Mouse (Mus musculus) bone marrow macrophage, adult 2 months (primary cell): ENCODE measurements around the gene Megf6. TPM values are rescaled to one million over a fixed set of nuclear protein-coding genes. Genes with fewer than 3 reads are reported as not detected.
A peak's percentile ranks its signal among the peaks of the same experiment; 100 is the strongest.

Source experiments
- H3K27ac ChIP-seq: 2 replicates; pipeline ENCODE4 v1.5.1; 2012; ENCODE audit warnings: low read depth, low read length; ENCODE audit not compliant: insufficient read depth
- H3K4me1 ChIP-seq: 2 replicates; pipeline ENCODE4 v1.6.1; 2012; ENCODE audit warnings: low read length; ENCODE audit not compliant: control insufficient read depth, insufficient read depth
- H3K4me3 ChIP-seq: 2 replicates; pipeline ENCODE4 v1.5.1; 2012; ENCODE audit warnings: mild to moderate bottlenecking, low read length, moderate library complexity; ENCODE audit not compliant: insufficient read depth
- CTCF ChIP-seq: IDR thresholded peaks from 2 replicates; pipeline ENCODE4 v1.5.1; 2012; ENCODE audit warnings: low read depth, mild to moderate bottlenecking, low read length, moderate library complexity
- POLR2A ChIP-seq: IDR thresholded peaks from 2 replicates; pipeline ENCODE4 v1.6.1; 2012; ENCODE audit warnings: mild to moderate bottlenecking, low read depth, low read length, borderline replicate concordance
- polyA plus RNA-seq: library from polyadenylated mRNA; stranded (reverse); fragments of >200 nt; gene quantifications from 2 replicates; pipeline ENCODE4 v1.2.4, GENCODE M21; 2012; ENCODE audit not compliant: missing spikeins, insufficient read depth, insufficient read length

Gene Megf6
- polyA plus RNA-seq: not detected in 2 replicates

DNA sequence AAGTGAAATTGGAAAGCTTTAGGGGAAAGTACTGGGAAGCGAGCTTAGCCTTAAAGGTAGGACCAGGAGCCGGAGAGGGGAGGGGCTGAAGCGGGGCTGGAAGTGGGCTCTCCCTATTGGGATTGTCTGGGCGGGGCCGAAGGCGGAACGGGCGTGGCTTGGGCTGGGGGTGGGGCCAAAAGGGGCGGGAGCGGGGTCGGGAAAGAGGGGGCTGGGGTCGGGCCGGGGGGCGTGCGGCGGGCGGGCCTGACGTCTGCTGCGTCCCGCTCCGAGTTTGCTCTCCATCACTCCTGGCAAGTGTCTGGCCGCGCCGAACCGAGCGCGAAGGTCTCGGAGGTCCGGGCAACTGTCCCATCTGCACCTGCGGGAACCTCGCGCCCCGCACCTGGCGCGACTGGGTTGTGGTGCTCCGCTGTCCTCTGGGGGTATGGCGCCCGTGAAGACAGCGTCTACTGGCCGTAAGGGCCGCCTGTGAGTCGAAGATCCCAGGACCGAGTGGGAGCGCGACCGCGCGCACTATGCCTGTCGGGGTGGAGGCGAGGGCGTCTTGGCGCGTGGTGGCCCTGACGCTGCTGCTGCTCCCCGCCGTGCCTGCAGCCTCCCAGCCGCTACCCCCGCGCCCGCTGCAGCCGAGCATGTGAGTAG, at the start of gene Megf6:
Gene Megf6, plus strand, starts transcription at position 225 of the 645 bp plus-strand sequence.
- 0 out of 2 replicates have a peak within 1 kb of the TSS, but pooled peaks have one; percentile 15 for H3K4me3 ChIP-seq
- TF ChIP-seq POLR2A: no peak
- TF ChIP-seq CTCF: no peak
- H3K27ac ChIP-seq: no peak within 1 kb of the TSS
- no peaks in the 10 kb centered on the region for H3K4me1 ChIP-seq

DNA sequence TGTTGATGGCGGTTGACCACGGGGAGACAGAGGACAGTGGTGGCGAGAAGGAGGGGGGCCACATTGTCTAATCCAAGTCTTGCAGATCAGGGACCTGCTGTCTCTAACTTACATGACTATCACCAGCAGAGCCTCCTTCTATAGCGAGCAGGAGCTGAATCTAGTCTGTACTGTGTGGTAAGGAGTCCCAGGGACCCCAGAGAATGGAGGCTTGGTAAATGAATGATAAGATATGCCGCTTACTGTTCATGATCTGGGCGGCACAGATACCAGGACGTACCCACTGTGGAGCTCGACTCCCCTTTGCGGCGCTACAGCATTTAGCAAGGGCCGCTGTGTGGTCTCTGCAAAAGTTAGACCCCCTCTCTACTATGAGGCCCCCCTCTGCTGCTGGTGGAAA, 48.7 kb upstream of the Megf6 start:
- H3K4me3 ChIP-seq: no peak overlapping the region
- peaks cover 3% of the 10 kb centered on the region; the same call in 1 of the 2 replicates for H3K4me1 ChIP-seq
- no peak overlapping the region for H3K27ac ChIP-seq
- no peak for TF ChIP-seq CTCF
- TF ChIP-seq POLR2A: no peak

DNA sequence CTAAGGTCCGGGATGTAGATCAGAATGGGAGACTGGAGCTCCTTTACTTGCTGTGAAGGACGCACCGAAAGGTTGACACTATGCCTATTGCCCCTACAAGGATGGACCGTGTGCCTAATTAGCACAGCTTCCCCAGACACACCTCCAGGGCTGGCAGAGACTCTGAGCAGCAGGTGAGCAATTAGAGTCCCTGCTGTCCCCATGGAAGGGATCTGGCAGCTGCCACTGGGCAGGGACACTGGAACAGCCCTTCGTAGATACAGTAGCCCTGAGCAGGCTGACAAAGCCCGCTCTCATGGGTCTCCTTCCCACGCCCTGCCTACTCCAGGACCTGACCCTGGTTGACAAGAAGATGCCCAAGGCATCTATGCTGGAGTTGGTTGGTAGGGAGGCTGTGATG, 48.2 kb upstream of the Megf6 start:
- Histone ChIP-seq H3K4me3 (no peak overlapping the region), H3K27ac (no peak overlapping the region), H3K4me1 (peaks cover 3% of the 10 kb centered on the region; the same call in 1 of the 2 replicates)
- TF ChIP-seq POLR2A (no peak), CTCF (no peak)

DNA sequence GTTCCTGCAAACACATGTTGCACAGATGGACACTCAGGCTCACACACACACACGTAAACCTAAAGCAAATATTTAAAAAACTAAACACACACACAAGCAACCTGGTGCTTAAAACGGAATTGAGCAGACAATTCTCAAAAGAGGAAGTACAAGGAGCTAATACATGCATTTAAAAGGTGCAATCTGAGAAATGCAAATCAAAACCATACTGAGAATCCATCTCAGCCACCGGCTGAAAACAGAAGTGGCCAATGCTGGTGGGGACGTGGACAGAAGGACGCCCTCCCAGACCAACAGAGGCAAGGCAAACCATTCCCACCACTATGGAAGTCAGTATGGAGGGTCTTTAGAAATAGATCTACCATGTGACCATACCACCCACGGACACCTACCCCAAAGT, 47.0 kb upstream of the Megf6 start:
- H3K4me3 ChIP-seq: no peak overlapping the region
- peaks cover 3% of the 10 kb centered on the region; the same call in 1 of the 2 replicates for H3K4me1 ChIP-seq
- no peak overlapping the region for H3K27ac ChIP-seq
- TF ChIP-seq CTCF (no peak), POLR2A (no peak)

DNA sequence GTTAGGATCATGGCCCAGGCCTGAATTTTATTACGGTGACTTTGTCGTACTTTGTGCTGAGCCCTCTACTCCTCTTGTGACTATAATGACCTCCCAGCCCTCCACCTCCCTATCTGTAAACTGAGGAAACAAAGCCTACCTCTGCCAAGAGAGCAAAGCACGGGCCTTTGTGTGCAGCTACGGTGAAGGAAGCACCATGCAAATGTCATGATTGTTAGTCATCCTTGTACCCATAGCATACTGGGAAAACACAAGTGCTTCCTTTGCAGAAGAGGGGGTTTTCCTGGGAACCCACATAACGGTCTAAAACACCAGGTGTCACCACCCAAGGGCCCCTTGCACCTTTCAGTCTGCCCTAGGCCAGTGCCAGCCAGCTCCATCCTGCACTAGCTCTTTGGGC, 45.3 kb upstream of the Megf6 start:
- Histone ChIP-seq H3K4me3 (no peak overlapping the region), H3K4me1 (peaks cover 3% of the 10 kb centered on the region; the same call in 1 of the 2 replicates), H3K27ac (no peak overlapping the region)
- TF ChIP-seq CTCF: no peak
- no peak for TF ChIP-seq POLR2A

DNA sequence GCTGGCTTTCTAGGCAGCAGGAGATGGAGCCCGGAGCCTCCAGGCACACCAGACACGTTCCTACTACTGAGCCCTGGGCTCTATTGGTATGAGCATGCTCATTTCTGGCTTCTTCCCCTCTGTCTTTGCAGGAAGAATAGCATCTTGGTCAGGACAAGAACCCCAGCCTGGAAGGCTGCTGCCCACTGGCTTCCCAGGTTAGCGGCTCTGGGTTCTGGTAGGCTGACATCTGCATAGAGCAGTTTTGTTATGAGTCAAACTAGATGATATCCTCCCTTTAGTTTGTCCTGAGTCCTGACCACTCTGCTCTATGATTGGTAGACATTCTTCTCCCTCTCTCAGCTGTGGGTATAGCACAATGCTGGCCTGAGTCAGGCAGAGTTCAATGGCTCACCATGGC, 43.3 kb upstream of the Megf6 start:
- Histone ChIP-seq H3K4me3 (no peak overlapping the region), H3K27ac (no peak overlapping the region), H3K4me1 (peaks cover 3% of the 10 kb centered on the region; the same call in 1 of the 2 replicates)
- TF ChIP-seq CTCF (no peak), POLR2A (no peak)

DNA sequence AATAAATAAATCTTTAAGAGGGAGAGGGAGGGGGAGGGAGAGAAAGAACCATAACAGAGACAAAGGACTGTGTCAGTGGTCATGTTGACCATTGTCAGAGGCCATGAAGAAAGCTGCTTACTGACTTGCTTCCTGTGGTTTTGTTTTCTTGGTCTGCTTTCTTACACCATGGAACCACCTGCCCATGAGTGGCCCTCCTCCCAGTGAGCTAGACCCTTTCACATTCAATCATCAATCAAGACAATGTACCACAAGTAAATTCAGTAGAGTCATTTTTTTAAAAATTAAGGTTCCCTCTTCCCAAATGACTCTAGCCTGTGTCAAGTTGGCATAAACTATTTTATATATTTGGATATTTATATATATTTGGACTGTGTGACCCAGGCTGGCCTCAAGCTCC, 40.6 kb upstream of the Megf6 start:
- TF ChIP-seq CTCF (no peak), POLR2A (no peak)

DNA sequence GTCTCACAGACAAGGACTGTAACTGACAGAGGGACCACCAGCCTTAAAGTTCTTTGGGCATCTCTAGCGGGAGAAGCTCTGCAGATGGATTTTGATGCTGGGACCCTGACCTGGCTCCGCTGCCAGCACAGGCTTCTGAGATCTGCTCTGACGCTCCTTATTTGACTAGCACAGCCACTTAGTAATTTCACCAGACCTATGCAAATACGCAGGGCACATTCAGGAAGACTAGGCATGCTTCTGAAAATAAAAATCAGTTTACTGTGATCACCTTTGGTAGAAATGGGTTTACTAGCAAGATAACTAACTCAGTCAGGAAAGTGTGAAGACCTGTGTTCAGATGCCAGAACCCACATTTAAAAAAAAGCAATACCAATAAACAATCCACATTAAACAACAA, 38.6 kb upstream of the Megf6 start:
- Histone ChIP-seq H3K4me3 (no peak overlapping the region), H3K4me1 (no peaks in the 10 kb centered on the region), H3K27ac (no peak overlapping the region)
- TF ChIP-seq POLR2A (no peak), CTCF (no peak)

More for the DNA sequence above, 40.6 kb upstream of the Megf6 start:
- H3K27ac ChIP-seq: no peak overlapping the region
- H3K4me1 ChIP-seq: no peaks in the 10 kb centered on the region
- H3K4me3 ChIP-seq: no peak overlapping the region

DNA sequence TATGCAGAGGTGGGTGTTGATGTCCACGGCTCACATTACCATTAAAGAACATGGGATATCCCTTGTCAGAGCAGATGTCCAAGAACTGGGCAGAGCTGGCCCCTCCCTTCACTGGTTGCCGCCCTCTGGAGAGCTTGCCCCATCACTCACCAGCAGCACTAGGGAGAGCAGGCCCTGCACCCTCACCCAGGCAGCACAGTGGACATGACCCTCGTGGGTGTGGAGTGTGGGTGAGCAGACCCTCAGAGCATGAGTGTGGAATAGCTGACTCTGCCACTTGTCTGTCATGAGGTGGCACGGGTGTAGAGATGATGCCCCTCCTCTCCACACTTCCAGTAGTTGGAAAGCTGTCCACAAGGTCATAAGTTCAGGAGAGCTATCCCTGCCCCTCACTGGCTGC, 35.7 kb upstream of the Megf6 start:
- no peak overlapping the region for H3K4me3 ChIP-seq
- H3K4me1 ChIP-seq: no peaks in the 10 kb centered on the region
- no peak overlapping the region for H3K27ac ChIP-seq
- TF ChIP-seq POLR2A: no peak

DNA sequence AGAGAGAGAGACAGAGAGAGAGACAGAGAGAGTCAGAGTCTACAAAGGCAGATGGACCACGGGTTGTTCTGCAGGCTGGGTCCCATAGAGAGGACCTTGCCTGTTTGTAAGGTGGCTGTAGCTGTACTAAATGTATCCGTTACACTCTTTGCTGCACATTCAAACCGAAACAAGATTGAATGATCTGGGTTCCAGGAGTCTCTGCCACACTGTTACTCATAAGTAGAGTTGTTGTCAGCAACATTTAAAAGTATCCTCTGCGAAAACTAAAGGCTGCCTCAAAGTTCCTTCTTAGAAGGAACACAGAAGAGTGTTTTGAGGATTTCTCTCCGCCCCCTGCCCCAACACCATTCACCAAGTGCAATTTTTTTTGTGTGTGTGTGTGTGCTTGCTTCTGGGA, 33.4 kb upstream of the Megf6 start:
- TF ChIP-seq POLR2A (no peak), CTCF (no peak)
- Histone ChIP-seq H3K27ac (no peak overlapping the region), H3K4me3 (no peak overlapping the region), H3K4me1 (no peaks in the 10 kb centered on the region)

DNA sequence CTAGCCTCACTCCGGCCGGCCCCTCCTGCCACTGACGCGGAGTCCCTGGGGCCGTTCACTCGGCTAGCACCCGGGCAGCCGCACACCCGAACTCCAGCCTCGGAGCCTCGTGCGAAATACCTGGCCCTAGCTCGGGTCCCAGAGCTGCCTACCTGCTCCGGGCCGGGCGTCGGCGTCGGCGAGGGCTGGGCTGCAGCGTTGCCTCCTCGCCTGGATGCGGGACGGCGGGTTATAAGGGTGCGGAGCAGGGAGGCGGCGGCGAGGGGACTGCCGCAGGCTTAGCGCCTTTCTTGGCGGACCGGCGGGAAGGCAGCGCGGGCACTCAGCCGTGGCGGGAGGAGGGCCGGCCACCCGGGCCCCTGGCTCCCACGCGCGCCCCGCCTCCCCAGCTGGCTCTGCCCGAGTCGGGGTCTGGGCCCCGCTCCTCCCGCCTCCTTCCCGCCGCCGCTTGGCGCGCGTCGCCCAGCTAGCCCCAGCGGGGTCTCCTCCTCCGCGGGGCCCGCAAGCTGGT, 30.8 kb upstream of the Megf6 start:
- Histone ChIP-seq H3K4me1 (0 out of 2 replicates have a peak, but pooled peaks cover 4% of the 10 kb centered on the region), H3K27ac (no peak overlapping the region), H3K4me3 (peak overlapping the region; percentile 81)
- TF ChIP-seq CTCF (no peak), POLR2A (no peak)
